Mouse (Mus musculus) brain, adult 2 months (tissue): ENCODE results near the gene Fam32a.

Experiments used
- DNase-seq: peaks from one replicate; pipeline ENCODE4 v3.0.0; 2011; ENCODE audit warnings: low read depth, low spot score

Fam32a gene

DNA sequence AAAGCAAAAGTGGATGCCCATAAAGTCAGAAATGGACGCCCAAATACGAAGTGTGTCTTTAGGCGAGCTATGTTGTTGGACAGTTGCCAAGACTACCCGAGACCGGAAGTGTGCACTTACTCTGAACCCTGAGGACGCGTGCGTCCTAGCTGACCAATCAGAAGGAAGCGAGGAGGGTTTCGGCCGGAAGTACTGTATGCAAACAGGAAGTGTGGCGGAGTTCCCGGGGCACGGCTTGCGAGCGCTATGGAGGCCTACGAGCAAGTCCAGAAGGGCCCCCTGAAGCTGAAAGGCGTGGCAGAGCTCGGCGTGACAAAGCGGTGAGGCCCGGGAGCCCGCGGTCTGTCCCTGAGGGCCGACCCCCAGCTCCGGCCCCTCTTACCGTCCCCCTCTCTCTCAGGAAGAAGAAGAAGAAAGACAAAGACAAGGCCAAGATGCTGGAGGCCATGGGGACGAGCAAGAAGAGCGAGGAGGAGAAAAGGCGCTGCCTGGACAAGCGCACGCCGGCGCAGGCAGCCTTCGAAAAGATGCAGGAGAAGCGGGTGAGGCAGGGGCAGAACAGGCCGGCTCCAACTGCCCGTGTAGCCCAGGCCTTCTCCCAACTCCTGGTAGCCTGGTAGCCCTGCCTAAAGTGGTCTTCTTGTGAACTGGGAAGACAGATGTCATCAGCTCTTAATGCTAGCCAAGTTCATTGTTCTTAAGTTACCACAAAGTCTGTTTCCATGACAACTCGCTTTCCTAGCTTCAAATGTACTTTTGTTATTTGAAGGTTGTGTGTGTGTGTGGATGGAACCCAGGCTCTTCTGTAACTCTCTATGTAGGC is at the start of gene Fam32a:
Gene Fam32a (plus strand): TSS at position 190 of the 823 bp plus-strand sequence.
- DNase-seq: peak; percentile 99

GRCm38 (mm10) chr8:72177346-72177925 is 42.1 kb upstream of the Fam32a start:
- DNase-seq: peak; percentile 86

DNA sequence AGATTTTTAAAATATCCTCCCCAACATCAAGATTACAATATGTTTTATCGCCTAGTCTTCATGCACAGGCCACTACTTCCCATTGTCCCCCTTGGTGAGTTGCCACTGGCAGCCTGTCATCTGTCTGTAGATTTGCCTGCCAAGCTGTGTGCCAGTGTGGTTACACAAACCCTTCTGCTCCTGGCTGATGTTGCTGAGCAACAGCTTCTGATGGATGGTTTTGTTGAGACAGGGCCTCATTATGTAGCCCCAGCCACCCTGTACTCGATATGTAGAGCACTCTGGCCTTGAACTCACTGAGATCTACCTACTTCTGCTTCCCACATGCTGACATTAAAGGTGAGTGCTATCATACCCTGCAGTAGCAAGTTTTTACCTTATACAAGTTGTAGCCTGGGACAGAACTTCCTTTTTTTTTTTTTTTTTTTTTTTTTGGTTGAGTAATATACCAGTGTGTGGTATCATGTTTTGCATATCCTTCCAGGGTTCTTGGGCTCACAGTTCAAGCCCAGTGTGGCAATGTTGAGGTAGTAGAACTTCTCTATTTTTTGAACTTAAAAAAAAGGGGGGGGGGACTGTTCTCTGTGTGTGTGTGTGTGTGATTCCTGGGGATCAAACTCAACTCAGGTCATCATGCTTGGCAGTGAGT is 35.9 kb upstream of the Fam32a start:
- peak; percentile 37 for DNase-seq

DNA sequence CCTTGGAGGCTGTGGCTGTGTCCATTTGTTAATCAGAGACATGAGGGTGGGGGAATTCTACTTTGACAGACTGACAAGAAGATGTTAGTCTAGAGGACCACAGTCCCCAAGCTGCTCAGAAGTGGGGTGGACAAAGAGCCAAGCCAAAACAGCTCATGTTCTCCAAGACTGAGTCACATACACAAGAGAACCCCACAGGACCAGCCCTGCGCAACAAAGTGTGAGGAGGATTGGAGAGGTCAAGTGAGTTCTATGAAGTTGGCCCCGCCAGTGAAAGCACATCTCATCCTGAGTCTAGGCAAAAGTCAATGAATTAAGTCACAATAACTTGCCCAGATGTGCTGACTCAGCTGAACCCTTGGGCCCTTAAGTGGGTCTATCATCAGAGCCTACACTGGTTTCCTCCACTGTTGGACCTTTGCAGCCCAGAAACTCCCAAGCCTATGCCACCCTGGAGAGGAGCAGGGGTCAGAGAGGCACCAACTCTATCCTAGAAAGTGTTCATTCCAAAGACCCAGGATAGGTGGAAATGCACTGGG is 31.7 kb upstream of the Fam32a start:
- DNase-seq: no peak

DNA sequence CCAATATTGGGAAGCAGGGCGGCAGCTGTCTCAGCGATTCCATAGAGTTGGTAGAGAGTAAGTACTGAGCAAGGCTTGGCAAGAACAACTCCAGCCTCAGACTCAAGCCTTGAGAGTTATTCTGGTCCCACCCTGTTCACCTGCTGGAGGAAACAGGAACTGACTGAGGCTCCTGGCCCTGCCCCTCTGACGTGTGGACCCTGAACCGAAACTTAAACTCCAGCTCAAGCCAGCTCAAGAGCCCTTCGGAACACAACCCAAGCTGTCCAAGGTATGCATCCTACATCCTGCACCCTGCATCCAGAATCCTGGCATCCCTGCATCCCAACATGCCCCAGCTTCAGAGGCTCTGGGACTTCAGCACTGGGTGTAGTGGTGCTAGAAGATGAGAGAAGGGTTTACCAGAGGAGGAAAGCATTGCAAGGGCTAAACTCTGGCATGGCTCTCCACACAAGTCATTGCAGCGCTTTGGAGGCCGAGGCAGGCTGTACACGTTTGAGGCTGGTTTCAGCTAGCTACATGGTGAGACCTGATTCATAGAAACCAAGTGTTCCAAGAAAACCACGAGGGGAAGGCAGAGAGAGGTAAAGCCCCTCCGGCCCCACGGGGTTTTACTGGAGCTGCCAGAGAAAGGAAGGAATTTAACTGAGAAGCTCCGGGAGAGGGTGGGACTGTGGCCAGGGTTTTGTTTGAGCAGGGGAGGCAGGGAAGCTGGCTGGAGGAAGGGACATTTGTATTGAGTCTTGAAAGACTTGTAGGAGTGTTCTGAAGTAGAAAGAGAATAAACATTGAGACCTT is 29.9 kb upstream of the Fam32a start, which contains the start of gene Hsh2d:
Gene Hsh2d (plus strand): TSS at position 222 of the 798 bp plus-strand sequence.
- DNase-seq: no peak

DNA sequence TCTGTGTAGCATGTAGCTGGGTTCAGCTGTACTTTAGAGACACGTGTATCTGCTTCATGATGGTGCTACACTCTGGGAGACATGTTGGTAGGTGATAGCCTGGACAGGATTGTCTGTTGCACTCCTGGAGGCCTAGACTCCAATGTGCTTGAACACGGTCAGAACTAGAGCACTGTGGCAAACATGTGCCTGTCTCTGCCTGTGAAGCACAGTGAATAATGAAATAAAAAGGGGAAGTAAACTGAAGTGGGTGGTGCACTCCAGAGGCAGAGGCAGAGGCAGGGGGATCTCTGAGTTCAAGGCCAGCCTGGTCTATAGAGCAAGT is 29.4 kb upstream of the Fam32a start:
- DNase-seq: no peak

DNA sequence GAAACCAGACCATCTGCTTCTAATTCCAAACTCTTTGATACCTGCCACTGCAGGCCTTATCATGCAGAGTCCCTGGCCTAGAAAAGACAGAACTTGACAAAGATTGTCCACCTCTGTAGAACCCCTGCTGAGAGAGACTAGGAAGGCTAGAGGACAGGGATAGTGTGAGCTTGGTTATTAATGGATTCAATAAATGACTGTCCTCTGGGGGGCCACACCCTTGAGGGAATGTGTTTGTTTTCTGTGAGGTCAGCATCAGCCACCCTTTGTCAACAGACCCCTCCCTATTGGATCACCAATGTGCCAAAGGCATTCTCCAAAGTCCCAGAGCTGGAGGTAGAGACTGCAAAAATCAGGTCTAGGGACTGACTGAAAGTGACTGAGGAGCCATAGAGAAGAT is 27.5 kb upstream of the Fam32a start:
- DNase-seq: no peak

- DNase-seq: no peak
These were observed 21.5 kb upstream of the Fam32a start for GRCm38 (mm10) chr8:72197997-72198396.

DNA sequence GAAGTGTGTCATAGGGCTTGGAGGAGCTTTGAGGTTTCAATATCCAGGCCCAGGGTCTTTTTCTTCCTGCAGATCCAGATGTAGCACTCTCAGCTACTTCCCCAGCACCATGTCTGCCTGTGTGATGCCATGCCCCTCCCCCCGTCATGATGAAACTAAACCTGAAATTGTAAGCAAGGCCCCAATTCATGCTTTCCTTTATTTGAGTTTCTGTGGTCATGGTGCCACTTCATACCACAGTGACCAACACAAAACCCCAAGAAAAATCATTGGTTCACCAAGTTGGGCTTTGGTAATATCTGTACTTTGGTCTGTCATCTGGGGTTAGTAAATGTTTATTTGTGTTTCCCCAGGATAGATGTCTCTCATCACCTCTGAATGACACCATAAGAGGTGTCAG is 10.9 kb upstream of the Fam32a start:
- DNase-seq: no peak

GRCm38 (mm10) chr8:72210222-72210621 is 9.3 kb upstream of the Fam32a start:
- no peak for DNase-seq

DNA sequence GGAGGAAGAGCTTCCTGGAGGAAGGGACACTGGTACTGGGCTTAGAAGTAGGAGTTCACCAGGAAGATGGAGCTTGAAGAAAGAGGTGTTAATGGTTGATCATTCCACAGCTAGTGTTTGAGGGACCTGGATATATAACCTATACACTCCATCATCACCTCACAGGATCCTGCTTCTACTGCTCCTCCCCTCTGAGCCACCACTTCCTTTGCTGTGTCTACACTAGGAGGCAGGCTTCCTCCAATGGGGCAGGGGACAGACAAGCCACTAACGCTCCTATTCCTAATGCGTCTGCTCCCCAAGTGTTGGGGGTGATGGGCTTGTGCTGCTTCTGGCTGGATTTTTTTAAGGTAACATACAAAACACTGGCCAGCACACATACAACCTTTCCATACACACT is 8.8 kb upstream of the Fam32a start:
- DNase-seq: no peak

GRCm38 (mm10) chr8:72211846-72212245 is 7.7 kb upstream of the Fam32a start:
- DNase-seq: no peak

DNA sequence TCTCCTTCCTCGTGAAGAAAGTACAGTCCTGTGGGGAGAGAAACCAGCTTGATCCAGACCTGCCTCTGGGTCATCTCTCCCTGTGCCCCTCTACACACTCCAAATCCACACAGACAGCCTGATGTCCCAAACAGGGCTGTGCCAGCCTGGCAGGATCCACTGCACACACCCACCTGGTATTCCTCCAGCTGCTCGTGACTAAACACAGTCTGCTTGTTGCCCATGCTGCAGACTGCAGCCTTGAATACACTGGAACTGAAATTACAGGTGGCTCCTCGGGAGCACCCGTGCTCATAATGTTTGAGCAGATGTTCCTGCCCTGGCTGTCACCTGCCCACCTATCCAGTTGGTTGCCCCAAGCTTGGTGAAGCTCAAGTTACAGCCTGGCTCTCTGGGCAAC is 6.8 kb upstream of the Fam32a start, which contains the start of gene Cib3:
Gene Cib3 (minus strand): TSS at position 87 of the 400 bp plus-strand sequence.
- DNase-seq: peak; percentile 45

DNA sequence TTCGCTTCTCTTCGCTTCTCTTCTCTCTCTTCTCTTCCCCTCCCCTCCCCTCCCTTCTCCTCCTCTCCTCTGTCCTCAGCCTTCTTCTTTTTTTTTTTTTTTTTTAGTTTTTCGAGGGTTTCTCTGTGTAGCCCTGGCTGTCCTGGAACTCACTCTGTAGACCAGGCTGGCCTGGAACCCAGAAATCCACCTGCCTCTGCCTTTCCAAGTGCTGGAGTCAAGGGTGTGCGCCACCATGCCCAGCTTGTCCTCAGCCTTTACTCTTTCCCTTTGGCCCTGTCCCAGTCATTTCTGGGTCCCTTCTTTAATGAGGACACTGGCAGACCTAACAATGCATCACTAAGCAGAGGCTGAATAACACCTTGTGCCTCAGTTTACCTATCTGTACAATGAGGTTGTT is 6.0 kb upstream of the Fam32a start, which contains the start of gene Gm11034:
Gene Gm11034 (minus strand): TSS at position 101 of the 400 bp plus-strand sequence.
- no peak for DNase-seq

DNA sequence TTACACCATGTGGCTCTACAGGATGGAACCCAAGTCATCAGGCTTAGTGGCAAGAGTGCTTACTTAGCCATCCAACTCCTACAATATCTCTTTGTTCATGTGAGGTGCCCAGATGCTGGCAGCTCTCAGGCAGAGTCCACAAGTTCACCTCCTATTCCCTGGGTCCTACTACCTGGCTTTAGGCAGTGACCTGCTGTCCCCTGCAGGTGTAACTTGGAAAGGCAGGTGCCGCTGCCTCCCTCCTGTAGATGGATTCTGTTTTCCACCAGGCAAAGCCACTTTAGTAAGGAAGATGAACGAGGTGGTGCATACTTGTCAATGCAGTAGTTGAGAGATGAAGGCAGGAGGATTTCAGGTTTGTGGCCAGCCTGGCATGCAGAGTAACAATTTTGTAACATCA is 4.5 kb upstream of the Fam32a start:
- no peak for DNase-seq

- no peak for DNase-seq
These were observed 3.7 kb upstream of the Fam32a start for GRCm38 (mm10) chr8:72215871-72216270.

DNA sequence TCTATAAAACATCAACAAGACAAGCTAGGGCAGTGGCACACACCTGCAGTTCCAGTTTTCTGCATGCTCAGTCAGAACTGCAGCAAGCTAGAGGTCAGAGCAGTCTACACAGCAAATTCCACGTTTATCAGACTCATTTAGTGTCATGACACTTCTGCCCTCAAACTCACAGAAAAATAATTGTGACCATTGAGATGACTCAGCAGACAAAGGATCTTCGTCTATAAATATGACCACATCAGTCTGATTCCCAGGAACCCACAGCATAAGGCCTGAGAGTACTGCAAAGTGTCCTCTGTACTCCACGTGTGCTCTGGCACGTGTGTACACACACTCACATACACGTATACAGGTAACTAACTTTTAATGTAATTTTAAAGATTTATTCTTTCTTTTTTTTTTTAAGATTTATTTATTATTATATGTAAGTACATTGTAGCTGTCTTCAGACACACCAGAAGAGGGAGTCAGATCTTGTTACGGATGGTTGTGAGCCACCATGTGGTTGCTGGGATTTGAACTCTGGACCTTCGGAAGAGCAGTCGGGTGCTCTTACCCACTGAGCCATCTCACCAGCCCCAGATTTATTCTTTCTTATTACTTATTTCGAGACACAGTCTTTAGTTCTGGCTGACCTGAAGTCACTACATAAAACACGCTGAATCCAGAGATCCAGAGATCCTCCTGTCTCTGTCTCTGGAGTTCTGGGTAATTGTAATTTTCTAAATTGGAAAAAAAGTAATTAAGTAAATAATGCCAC is 569 bp upstream of the Fam32a start:
- no peak for DNase-seq

DNA sequence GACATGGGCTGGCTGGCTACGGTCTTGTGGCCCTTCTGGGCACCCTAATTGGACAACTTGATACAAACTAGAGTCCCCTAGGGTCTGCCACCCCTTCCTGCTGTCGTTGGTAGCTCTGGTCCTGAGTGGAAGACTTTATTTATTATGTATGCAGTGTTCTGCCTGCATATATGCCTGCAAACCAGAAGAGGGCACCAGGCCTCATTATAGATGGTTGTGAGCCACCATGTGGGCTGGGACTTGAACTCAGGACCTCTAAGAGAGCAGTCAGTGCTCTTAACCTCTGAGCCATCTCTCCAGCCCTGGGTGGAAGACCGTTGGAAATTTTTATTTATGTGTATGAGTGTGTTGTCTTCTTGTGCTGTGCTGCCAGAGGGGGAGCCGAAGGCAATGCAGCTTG is 1.2 kb downstream of the Fam32a start:
- DNase-seq: no peak

DNA sequence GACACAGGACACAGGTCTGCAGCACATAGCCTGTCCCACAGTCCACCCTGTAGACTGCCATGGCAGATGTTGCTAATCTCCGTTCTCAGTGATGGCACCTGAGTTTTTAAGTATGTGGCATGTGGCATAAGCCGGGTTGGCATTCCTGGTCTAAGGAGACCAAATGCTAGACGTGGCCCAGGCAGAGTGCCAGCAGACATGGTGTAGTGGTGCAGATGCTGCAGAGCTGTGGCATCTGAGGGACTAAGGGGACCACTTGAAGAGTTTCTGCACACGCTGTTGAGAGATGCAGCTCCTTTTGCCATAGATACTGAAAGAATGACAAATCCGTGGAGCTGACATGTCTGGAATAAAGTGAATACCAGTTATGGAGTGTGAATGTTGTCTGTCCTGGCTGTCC is 3.1 kb downstream of the Fam32a start:
- no peak for DNase-seq

DNA sequence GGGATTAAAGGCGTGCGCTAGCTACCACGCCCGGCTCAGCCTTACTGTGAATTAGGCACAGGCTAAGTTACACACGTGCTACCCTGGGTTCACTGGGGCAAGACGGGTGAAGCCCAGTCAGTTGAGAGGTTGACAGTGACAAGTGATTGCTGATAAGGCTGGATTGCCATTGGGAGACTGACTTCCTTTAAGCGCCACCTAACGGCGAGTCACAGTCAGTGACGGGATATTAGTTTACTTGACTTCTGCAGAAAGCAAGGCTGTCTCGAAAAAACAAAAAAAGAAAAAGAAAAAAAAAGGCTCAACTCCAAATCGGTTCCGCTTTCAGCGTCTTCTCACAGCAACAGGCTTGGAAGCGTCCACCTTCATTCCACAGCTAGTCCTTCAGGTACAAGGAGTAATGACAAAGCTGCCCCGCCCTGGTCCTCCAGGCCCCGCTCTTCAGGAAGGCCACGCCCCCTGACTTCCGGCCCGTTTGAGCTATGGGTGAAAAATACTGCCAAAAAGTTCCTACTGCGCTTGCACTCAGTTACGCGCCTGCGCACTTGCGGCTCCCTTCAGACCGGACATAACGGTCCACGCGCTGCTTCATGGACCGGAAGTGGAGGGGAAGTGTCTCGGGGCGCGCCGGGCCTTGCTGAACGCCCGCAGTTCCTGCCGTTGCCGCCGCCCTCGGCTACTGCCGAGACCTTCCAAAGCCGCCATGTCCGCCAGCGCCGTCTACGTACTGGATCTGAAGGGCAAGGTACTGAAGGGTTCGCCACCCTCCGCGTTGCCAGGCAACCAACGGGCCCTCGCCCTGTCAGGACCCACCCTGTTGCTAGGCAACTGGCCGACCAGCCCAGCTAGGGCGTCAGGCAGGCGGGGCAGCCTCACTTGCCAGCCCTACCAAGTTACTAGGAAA is 20.2 kb downstream of the Fam32a start, which contains the start of gene Ap1m1:
Gene Ap1m1 (plus strand): TSS at position 520 of the 904 bp plus-strand sequence.
- DNase-seq: peak; percentile 100
